Mouse (Mus musculus) liver, adult 2 months (tissue): ENCODE measurements around the gene Cyfip1.

Experiments used
- CTCF ChIP-seq: fragments of 200-500 bp; IDR thresholded peaks from 2 replicates; pipeline ENCODE4 v1.5.1; 2011; ENCODE audit warnings: low read depth, low read length, control low read depth
- POLR2A ChIP-seq: fragments of 200-500 bp; IDR thresholded peaks from 2 replicates; pipeline ENCODE4 v1.6.1; 2011; ENCODE audit warnings: low read length, control low read depth; ENCODE audit not compliant: insufficient read depth; ENCODE audit errors: extremely low read depth

GRCm38 (mm10) chr7:55891797-55892196 is 50.3 kb downstream of the Cyfip1 start:
- TF ChIP-seq POLR2A (no peak), CTCF (no peak)
